Comparison of ENCODE assay signal across 8 mouse cellular contexts in genomic region chr8:71272286-71273150, GRCm38 (mm10). TPM values are rescaled to one million over a fixed set of nuclear protein-coding genes. Genes with fewer than 3 reads are reported as not detected.
DNase-seq lines count a peak whose midpoint lies in the region; ATAC-seq and TF ChIP-seq lines count a peak whose summit lies in the region.

TSS of gene Myo9b (plus strand) at chr8:71272714.
TSS of gene Haus8 (minus strand) at chr8:71272934.

- peak within 1 kb of the TSS; percentile 82 for H3K4me3 ChIP-seq in bone marrow macrophage, adult 2 months (ENCODE audit: insufficient read depth, low read length)
- peak within 1 kb of the TSS; percentile 78 for H3K4me3 ChIP-seq in embryonic fibroblast, embryonic 13.5 days (ENCODE audit: insufficient read depth, low read length)
- peak within 1 kb of the TSS; percentile 65 for H3K4me3 ChIP-seq in kidney, embryonic 14.5 days (ENCODE audit: low read length)
- peak within 1 kb of the TSS; percentile 90 for H3K4me3 ChIP-seq in limb, embryonic 15.5 days

- TF ChIP-seq POLR2A in bone marrow macrophage, adult 2 months (IDR thresholded peaks at IDR 0.05; ENCODE audit: borderline replicate concordance, low read depth, low read length): 0 out of 2 replicates have a peak, but pooled peaks have one; percentile 43
- peak; percentile 67 for TF ChIP-seq POLR2A in embryonic fibroblast, embryonic 13.5 days (IDR thresholded peaks at IDR 0.05; ENCODE audit: low read depth, low read length)

- H3K9me3 ChIP-seq in kidney, embryonic 14.5 days (ENCODE audit: control insufficient read depth, low read length): no peaks in the 10 kb centered on the region
- H3K9me3 ChIP-seq in limb, embryonic 15.5 days: no peaks in the 10 kb centered on the region

- peak within 1 kb of the TSS; percentile 67 for H3K4me2 ChIP-seq in kidney, embryonic 14.5 days (replicated peaks; ENCODE audit: low read depth, low read length)
- peak within 1 kb of the TSS; percentile 73 for H3K4me2 ChIP-seq in limb, embryonic 15.5 days

- no peaks in the 10 kb centered on the region for H3K27me3 ChIP-seq in kidney, embryonic 14.5 days (ENCODE audit: control insufficient read depth, insufficient read depth, low read length)
- H3K27me3 ChIP-seq in limb, embryonic 15.5 days: no peaks in the 10 kb centered on the region

- ATAC-seq in kidney, embryonic 14.5 days (ENCODE audit: low FRiP score, low TSS enrichment): peak; percentile 98
- peak; percentile 98 for ATAC-seq in limb, embryonic 15.5 days (ENCODE audit: insufficient number of reproducible peaks, low FRiP score, low TSS enrichment, low read depth)

- peak within 1 kb of the TSS; percentile 76 for H3K27ac ChIP-seq in bone marrow macrophage, adult 2 months (ENCODE audit: insufficient read depth, low read depth, low read length)
- peak within 1 kb of the TSS; percentile 89 for H3K27ac ChIP-seq in embryonic fibroblast, embryonic 13.5 days (ENCODE audit: insufficient read depth, low read length)
- peak within 1 kb of the TSS; percentile 84 for H3K27ac ChIP-seq in kidney, embryonic 14.5 days (ENCODE audit: low read depth, low read length)
- peak within 1 kb of the TSS; percentile 85 for H3K27ac ChIP-seq in limb, embryonic 15.5 days

- under 1% methylated on average over 82 of the region's 84 CpGs for WGBS in kidney, embryonic 14.5 days
- WGBS in limb, embryonic 15.5 days: under 1% methylated on average over 84 of the region's 84 CpGs

- TF ChIP-seq CTCF in bone marrow macrophage, adult 2 months (IDR thresholded peaks at IDR 0.05; ENCODE audit: low read depth, low read length): no peak
- no peak for TF ChIP-seq CTCF in embryonic fibroblast, embryonic 13.5 days (IDR thresholded peaks at IDR 0.05; ENCODE audit: borderline replicate concordance, insufficient read depth, low read length)

- 0 out of 2 replicates have a peak, but pooled peaks cover 2% of the 10 kb centered on the region for H3K36me3 ChIP-seq in kidney, embryonic 14.5 days (ENCODE audit: control insufficient read depth, insufficient read depth, low read length)
- H3K36me3 ChIP-seq in limb, embryonic 15.5 days: 0 out of 2 replicates have a peak, but pooled peaks cover 3% of the 10 kb centered on the region

- DNase-seq in A20 (ENCODE audit: low read depth, low spot score): peak; percentile 99
- DNase-seq in heart, adult 9 months (ENCODE audit: low spot score in 2 of 2): peak; percentile 97 to 98
- peak; percentile 90 to 96 for DNase-seq in monocyte, adult 2 months (ENCODE audit: low read depth in 1 of 2, low spot score in 2 of 2)
- DNase-seq in spleen, postnatal 36 days (ENCODE audit: low spot score in 2 of 2): peak; percentile 98 to 99

- peak within 1 kb of the TSS; percentile 82 for H3K9ac ChIP-seq in kidney, embryonic 14.5 days (ENCODE audit: low read depth, low read length)
- peak within 1 kb of the TSS; percentile 79 for H3K9ac ChIP-seq in limb, embryonic 15.5 days

- H3K4me1 ChIP-seq in bone marrow macrophage, adult 2 months (ENCODE audit: control insufficient read depth, insufficient read depth, low read length): peaks cover 37% of the 10 kb centered on the region
- H3K4me1 ChIP-seq in embryonic fibroblast, embryonic 13.5 days (ENCODE audit: control insufficient read depth, insufficient read depth, low read length): peaks cover 21% of the 10 kb centered on the region
- H3K4me1 ChIP-seq in kidney, embryonic 14.5 days (ENCODE audit: control insufficient read depth, insufficient read depth, low read length): peaks cover 12% of the 10 kb centered on the region
- H3K4me1 ChIP-seq in limb, embryonic 15.5 days: peaks cover 25% of the 10 kb centered on the region

RNA-seq across cellular contexts. Expression of gene Myo9b, which starts in this region (rescaled TPM):
- polyA plus RNA-seq in bone marrow macrophage, adult 2 months (2012; ENCODE audit: insufficient read depth, insufficient read length, missing spikeins): 94.0 and 107 TPM in 2 replicates
- 67.5 and 95.8 TPM in 2 replicates for polyA plus RNA-seq in embryonic fibroblast, embryonic 13.5 days (2011; ENCODE audit: insufficient read length, low read depth, missing spikeins)
- polyA plus RNA-seq in kidney, embryonic 14.5 days (2014; fragmentation: Nextera tagmentation; extraction: Ambion mirVana): 14.6 and 23.7 TPM in 2 replicates
- 25.5 and 27.1 TPM in 2 replicates for polyA plus RNA-seq in limb, embryonic 15.5 days (2015; fragmentation: Nextera tagmentation; extraction: Ambion mirVana)

RNA-seq across cellular contexts. Expression of gene Haus8, which starts in this region (rescaled TPM):
- polyA plus RNA-seq in bone marrow macrophage, adult 2 months (2012; ENCODE audit: insufficient read depth, insufficient read length, missing spikeins): 77.6 and 77.8 TPM in 2 replicates
- 23.1 and 29.7 TPM in 2 replicates for polyA plus RNA-seq in embryonic fibroblast, embryonic 13.5 days (2011; ENCODE audit: insufficient read length, low read depth, missing spikeins)
- polyA plus RNA-seq in kidney, embryonic 14.5 days (2014; fragmentation: Nextera tagmentation; extraction: Ambion mirVana): 53.3 and 55.5 TPM in 2 replicates
- 52.2 and 54.9 TPM in 2 replicates for polyA plus RNA-seq in limb, embryonic 15.5 days (2015; fragmentation: Nextera tagmentation; extraction: Ambion mirVana)

Comparison
In these comparisons a context has a peak if more than half of its experiments do, and no peak if none do; other contexts are left out.
1. Peak in every context shown above with its lines: DNase-seq, ATAC-seq, H3K4me3 ChIP-seq and H3K27ac ChIP-seq.